Mouse (Mus musculus) liver, embryonic 11.5 days (tissue): ENCODE data around the gene Sytl2. TPM values are rescaled to one million over a fixed set of nuclear protein-coding genes. Genes with fewer than 3 reads are reported as not detected.

Source experiments
- ATAC-seq: fragments of 200-750 bp; cut with Nextera tagmentation; replicated peaks from 2 replicates; pipeline ENCODE4 v1.8.0; 2017; ENCODE audit warnings: moderate number of reproducible peaks, mild to moderate bottlenecking, moderate TSS enrichment, moderate library complexity; ENCODE audit not compliant: low FRiP score
- DNase-seq: peaks from one replicate; pipeline ENCODE4 v3.0.0-alpha.2; 2017; ENCODE audit warnings: low spot score
- H3K27ac ChIP-seq: fragments of 300-500 bp; sonication (generic); 2 replicates; pipeline ENCODE4 v1.5.1; 2014; ENCODE audit warnings: mild to moderate bottlenecking, low read depth, low read length, control low read depth
- H3K27me3 ChIP-seq: fragments of 300-500 bp; sonication (generic); replicated peaks from 2 replicates; pipeline ENCODE4 v1.6.1; 2014; ENCODE audit warnings: low read length, mixed read lengths; ENCODE audit not compliant: control insufficient read depth, insufficient read depth
- H3K36me3 ChIP-seq: fragments of 300-500 bp; sonication (generic); 2 replicates; pipeline ENCODE4 v1.6.1; 2014; ENCODE audit warnings: mild to moderate bottlenecking, low read length, moderate library complexity, mixed read lengths; ENCODE audit not compliant: control insufficient read depth, insufficient read depth
- H3K4me1 ChIP-seq: fragments of 300-500 bp; sonication (generic); replicated peaks from 2 replicates; pipeline ENCODE4 v1.6.1; 2014; ENCODE audit warnings: low read length, mixed read lengths; ENCODE audit not compliant: control insufficient read depth, insufficient read depth
- H3K4me2 ChIP-seq: fragments of 300-500 bp; sonication (generic); 2 replicates; pipeline ENCODE4 v1.6.1; 2014; ENCODE audit warnings: mild to moderate bottlenecking, control low read depth, moderate library complexity
- H3K4me3 ChIP-seq: fragments of 300-500 bp; sonication (generic); 2 replicates; pipeline ENCODE4 v1.5.1; 2014; ENCODE audit warnings: low read depth, low read length, control low read depth
- H3K9ac ChIP-seq: fragments of 300-500 bp; sonication (generic); 2 replicates; pipeline ENCODE4 v1.6.1; 2014; ENCODE audit warnings: low read depth, low read length, control low read depth
- H3K9me3 ChIP-seq: fragments of 300-500 bp; sonication (generic); 2 replicates; pipeline ENCODE4 v1.6.1; 2016; ENCODE audit warnings: low read length, inconsistent platforms, mixed read lengths; ENCODE audit not compliant: control insufficient read depth
- WGBS: fragments of 180-500 bp; shearing (Covaris S2); extraction: QIAGEN DNeasy Blood & Tissue Kit; methylation state at CpG from one replicate; pipeline ENCODE4 v1.1.7; 2014; 5-methylcytosine and 5-hydroxymethylcytosine counted together
- polyA plus RNA-seq: library from polyadenylated mRNA; unstranded; fragments of >200 nt; fragmentation: Nextera tagmentation; extraction: Ambion mirVana; gene quantifications from 2 replicates; pipeline ENCODE4 v1.2.1, GENCODE M21; 2014

Sytl2 gene
- polyA plus RNA-seq, result 1.9 and 2.1 TPM in 2 replicates

DNA sequence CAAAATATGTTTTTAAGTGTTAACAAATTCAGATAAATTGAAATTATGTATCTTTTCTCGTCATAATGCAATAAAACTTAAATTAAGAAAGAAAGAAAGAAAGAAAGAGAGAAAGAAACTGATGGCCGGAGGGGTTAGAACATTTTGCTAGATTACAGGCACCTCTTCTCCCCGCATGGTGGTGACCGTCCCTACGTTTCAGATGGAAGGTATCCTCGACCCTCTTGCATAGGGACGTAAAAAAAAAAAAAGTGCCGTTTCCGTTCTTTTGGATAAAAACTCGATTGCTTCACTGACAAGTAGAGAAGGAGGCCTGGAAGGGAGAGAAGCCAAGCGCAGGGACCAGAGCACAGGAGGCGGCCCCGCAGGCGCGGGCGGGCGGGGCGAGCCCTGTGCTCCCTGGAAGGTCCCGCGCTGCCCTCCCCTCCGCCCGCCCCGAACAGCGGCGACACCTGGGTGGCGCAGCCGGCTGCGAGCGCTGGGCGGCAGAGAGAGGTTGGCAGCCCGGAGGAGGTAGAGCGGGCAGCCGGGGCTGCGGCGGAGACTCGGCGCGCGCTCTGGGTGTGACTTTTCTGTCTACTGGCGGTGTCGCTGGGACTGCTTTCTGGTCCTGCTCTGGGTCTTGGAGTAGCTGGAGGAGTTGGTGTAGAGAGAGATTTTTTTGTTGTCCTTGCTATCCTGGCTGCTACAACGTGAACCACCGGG, at the start of gene Sytl2:
Gene Sytl2 (plus strand): TSS at position 311 of the 705 bp plus-strand sequence.
- H3K4me3 ChIP-seq, result peak within 1 kb of the TSS; percentile 58
- ATAC-seq (peak; percentile 49), DNase-seq (peak; percentile 57)
- WGBS, result 2% methylated on average over 41 of the region's 43 CpGs
- H3K9me3 ChIP-seq, result no peaks in the 10 kb centered on the region
- peaks cover 5% of the 10 kb centered on the region; the same call in 1 of the 2 replicates for H3K4me1 ChIP-seq
- H3K27me3 ChIP-seq, result peaks cover 32% of the 10 kb centered on the region
- H3K9ac ChIP-seq, result 0 out of 2 replicates have a peak within 1 kb of the TSS, but pooled peaks have one; percentile 10
- H3K4me2 ChIP-seq, result peak within 1 kb of the TSS; percentile 75
- H3K36me3 ChIP-seq, result no peaks in the 10 kb centered on the region
- H3K27ac ChIP-seq, result no peak within 1 kb of the TSS

DNA sequence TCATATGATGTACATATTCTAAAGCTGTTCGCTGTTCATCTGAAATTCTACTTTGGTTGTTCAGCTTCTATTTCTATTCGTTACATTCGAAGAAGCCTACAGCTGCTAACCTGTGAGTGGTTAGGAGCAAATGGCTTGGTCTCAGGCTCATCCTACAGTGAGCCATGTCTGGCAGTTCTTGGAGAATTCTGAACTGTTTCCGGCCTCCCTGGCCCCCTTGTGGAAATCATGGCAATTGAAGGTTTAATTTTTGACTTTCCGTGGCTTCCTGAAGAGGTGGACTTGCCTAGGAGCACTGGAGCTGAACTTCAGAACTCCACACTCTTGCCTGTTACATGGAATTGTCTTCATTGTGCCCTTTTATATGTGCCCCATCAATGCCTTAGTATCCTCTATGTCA, 49.1 kb upstream of the Sytl2 start:
- Histone ChIP-seq H3K36me3 (no peaks in the 10 kb centered on the region), H3K27ac (no peak overlapping the region), H3K4me2 (no peak overlapping the region), H3K9ac (no peak overlapping the region), H3K4me3 (no peak overlapping the region), H3K4me1 (no peaks in the 10 kb centered on the region; the same call in 1 of the 2 replicates), H3K27me3 (no peaks in the 10 kb centered on the region), H3K9me3 (no peaks in the 10 kb centered on the region)
- WGBS, result 72% methylated on average over 5 of the region's 5 CpGs
- DNase-seq (no peak), ATAC-seq (no peak)

DNA sequence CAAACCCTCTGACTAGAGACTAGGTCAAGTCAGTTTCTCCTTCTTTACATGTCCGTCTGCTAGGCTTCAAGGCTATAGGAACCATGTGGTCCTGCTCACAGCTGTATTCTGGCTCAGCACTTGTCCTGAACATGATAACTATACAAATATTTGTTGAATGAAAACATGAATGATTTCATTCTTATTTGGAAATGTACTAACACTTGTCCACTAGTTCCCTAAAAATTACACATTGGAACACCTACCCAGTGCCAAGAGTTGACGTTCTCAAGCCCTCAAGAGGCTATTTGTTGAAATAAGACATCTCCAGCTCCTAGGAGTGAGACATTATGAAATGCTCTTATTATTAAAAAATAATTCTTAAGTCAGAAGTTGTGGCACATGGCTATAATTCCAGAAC, 43.4 kb upstream of the Sytl2 start:
- DNase-seq (no peak), ATAC-seq (no peak)
- no peak overlapping the region for H3K4me3 ChIP-seq
- no peak overlapping the region for H3K9ac ChIP-seq
- H3K27ac ChIP-seq, result no peak overlapping the region
- H3K9me3 ChIP-seq, result no peaks in the 10 kb centered on the region
- no peak overlapping the region for H3K4me2 ChIP-seq
- no peaks in the 10 kb centered on the region for H3K4me1 ChIP-seq
- no peaks in the 10 kb centered on the region for H3K27me3 ChIP-seq
- no peaks in the 10 kb centered on the region for H3K36me3 ChIP-seq
- whole genome bisulfite sequencing, result 90% methylated on average over 2 of the region's 2 CpGs

DNA sequence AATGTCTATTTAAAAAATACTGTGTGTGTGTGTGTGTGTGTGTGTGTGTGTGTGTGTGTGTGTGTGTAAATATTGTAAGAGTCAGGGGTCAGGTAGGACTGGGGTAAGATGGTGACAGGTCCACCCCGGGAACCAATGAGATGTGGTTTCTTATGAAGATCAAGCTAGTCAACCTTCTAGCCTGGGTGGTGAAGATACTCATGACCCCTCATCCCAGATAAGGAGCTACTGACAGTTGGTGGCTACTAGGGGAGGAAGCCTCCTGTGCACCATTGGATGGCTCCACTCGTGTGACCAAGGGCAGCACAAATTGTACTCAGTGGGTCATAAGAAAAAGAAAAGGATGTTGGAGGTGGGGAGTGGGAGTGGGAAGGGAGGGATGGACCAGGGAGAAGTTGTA, 42.2 kb upstream of the Sytl2 start:
- no peak overlapping the region for H3K9ac ChIP-seq
- H3K4me1 ChIP-seq, result no peaks in the 10 kb centered on the region
- H3K4me3 ChIP-seq, result no peak overlapping the region
- ATAC-seq (peak; percentile 78), DNase-seq (no peak)
- H3K36me3 ChIP-seq, result no peaks in the 10 kb centered on the region
- H3K4me2 ChIP-seq, result no peak overlapping the region
- H3K27me3 ChIP-seq, result no peaks in the 10 kb centered on the region
- WGBS, result 34% methylated on average over 2 of the region's 2 CpGs
- H3K9me3 ChIP-seq, result no peaks in the 10 kb centered on the region
- no peak overlapping the region for H3K27ac ChIP-seq

DNA sequence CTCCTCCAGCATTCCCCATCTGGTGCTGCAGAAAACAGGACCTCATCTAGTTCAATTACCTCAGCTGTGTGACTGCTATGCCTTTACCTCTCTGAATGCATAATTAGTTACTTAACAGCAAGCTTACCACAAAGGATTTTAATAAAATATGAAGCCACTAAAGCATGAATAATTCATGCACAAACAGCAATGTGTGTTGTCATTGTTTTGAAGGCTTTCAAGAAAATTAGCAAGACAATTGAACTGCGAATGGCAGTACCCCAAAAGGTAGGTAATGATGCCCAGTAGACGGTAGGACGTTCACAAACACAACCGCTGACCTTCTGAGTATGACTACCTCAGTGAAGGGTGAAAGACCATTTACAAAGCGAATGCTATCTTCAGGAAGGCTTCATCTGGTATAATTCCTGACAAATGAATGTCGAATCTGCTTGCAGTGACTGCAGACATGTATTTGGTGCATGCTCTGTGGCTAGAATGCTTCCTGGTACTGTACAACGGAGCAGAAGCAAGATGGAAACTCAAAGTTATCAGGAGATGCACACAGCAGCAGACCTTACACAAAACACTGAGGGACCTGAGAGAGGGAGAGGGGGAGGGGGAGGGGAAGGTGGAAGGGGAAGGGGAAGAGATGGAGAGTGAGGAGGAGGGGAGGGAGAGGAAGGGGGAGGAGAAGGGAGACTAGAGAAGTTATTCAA, 40.0 kb upstream of the Sytl2 start:
- Histone ChIP-seq H3K9ac (no peak overlapping the region), H3K27me3 (no peaks in the 10 kb centered on the region), H3K9me3 (no peaks in the 10 kb centered on the region), H3K27ac (no peak overlapping the region), H3K36me3 (no peaks in the 10 kb centered on the region), H3K4me1 (peaks cover 2% of the 10 kb centered on the region; the same call in 1 of the 2 replicates), H3K4me3 (no peak overlapping the region), H3K4me2 (no peak overlapping the region)
- DNase-seq (no peak), ATAC-seq (no peak)
- WGBS, result 39% methylated on average over 7 of the region's 7 CpGs

DNA sequence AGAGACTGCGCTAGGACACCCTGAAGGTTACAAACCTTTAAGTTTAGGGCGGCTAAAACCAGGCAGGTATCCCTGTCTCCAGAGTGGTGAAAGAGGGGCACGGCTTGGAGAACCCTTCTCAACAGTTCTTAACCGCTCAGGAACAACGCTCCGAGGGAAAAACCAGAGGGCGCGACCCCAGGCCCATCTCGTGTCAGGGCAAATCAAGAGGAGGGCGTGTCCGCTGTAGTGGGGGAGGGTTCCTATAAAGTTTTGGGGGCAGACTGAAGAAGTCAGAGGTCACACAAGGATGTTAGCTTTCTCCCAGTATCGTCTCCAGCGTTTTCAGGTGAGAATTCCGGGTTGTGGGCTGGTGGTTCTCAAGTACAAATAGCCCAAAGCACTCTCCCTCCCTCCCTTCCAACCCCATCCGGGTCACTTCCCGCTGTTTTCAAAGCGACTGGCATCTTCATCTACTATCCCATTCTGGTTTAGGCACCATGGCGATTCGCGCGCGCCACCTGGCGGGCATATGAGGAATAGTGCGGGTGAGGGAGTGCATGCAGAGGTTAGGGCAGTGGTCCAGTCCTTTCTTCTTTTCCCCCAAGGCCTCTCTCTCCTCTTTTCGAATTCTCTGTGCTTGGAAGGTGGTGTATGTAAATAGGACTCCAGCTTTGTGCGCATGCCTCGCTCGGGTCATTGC, 36.6 kb upstream of the Sytl2 start, which contains the start of gene Ccdc83:
Gene Ccdc83 (minus strand): TSS at position 489 of the 682 bp plus-strand sequence.
- H3K4me3 ChIP-seq, result peak within 1 kb of the TSS; percentile 32
- peak within 1 kb of the TSS; percentile 63 for H3K4me2 ChIP-seq
- peak; percentile 76 for ATAC-seq
- no peaks in the 10 kb centered on the region for H3K27me3 ChIP-seq
- no peak within 1 kb of the TSS for H3K27ac ChIP-seq
- peak within 1 kb of the TSS; percentile 46; the same call in 1 of the 2 replicates for H3K9ac ChIP-seq
- WGBS, result 7% methylated on average over 28 of the region's 28 CpGs
- peaks cover 2% of the 10 kb centered on the region; the same call in 1 of the 2 replicates for H3K4me1 ChIP-seq
- no peaks in the 10 kb centered on the region for H3K9me3 ChIP-seq
- H3K36me3 ChIP-seq, result no peaks in the 10 kb centered on the region
- DNase-seq, result peak; percentile 81

DNA sequence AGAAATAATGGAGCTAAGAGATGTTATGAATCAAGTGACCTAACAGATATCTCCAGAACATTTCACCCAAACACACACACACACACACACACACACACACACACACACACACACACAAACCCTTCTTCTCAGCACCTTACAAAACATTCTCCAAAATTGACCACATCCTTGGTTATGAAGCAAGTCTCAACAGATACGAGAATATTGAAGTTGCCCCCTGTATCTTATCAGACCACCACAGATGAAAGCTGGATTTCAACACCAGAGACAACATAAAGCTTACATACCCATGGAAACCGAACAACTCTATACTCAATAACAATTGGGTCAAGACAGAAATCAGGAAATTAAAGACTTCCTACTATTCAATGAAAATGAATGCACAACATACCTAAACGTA, 31.9 kb upstream of the Sytl2 start:
- H3K4me1 ChIP-seq, result peaks cover 2% of the 10 kb centered on the region; the same call in 1 of the 2 replicates
- no peaks in the 10 kb centered on the region for H3K27me3 ChIP-seq
- H3K9me3 ChIP-seq, result no peaks in the 10 kb centered on the region
- no peaks in the 10 kb centered on the region for H3K36me3 ChIP-seq
- WGBS, result 61% methylated on average over 3 of the region's 3 CpGs
- no peak for ATAC-seq
- H3K27ac ChIP-seq, result no peak overlapping the region
- H3K9ac ChIP-seq, result no peak overlapping the region
- DNase-seq, result no peak
- H3K4me3 ChIP-seq, result no peak overlapping the region
- no peak overlapping the region for H3K4me2 ChIP-seq

DNA sequence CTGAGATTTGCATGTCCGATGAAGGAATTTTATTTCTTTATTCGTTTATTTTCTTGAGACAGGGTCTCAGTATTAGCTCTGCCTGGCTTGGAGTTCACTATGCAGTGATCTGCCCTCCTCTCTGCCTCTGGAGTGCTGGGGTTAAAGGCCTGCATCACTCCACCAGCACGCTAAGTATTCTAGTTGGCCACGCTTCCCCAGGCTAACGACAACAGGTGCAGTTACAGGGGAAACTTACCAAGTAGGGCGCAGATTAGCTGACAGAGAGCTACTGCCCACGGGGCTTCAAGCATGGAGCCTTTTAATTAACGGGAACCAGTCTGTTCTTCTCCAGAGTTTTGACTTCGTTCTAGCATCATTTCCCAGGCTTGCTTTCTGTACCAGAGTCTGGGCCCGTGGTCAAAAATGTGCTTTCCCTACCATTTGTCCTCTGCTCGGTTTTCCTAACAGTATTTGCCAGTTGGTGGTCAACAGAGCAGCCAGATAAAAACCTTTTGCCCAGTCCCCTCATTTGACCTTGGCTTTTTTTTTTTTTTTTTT, 27.4 kb upstream of the Sytl2 start:
- H3K4me3 ChIP-seq, result no peak overlapping the region
- ATAC-seq (no peak), DNase-seq (no peak)
- no peak overlapping the region for H3K9ac ChIP-seq
- no peaks in the 10 kb centered on the region for H3K4me1 ChIP-seq
- H3K36me3 ChIP-seq, result no peaks in the 10 kb centered on the region
- no peaks in the 10 kb centered on the region for H3K9me3 ChIP-seq
- H3K27me3 ChIP-seq, result no peaks in the 10 kb centered on the region; the same call in 1 of the 2 replicates
- H3K27ac ChIP-seq, result no peak overlapping the region
- whole genome bisulfite sequencing, result 63% methylated on average over 11 of the region's 11 CpGs
- H3K4me2 ChIP-seq, result no peak overlapping the region
